8 mouse cellular contexts compared by ENCODE assay signal in the genomic region with DNA sequence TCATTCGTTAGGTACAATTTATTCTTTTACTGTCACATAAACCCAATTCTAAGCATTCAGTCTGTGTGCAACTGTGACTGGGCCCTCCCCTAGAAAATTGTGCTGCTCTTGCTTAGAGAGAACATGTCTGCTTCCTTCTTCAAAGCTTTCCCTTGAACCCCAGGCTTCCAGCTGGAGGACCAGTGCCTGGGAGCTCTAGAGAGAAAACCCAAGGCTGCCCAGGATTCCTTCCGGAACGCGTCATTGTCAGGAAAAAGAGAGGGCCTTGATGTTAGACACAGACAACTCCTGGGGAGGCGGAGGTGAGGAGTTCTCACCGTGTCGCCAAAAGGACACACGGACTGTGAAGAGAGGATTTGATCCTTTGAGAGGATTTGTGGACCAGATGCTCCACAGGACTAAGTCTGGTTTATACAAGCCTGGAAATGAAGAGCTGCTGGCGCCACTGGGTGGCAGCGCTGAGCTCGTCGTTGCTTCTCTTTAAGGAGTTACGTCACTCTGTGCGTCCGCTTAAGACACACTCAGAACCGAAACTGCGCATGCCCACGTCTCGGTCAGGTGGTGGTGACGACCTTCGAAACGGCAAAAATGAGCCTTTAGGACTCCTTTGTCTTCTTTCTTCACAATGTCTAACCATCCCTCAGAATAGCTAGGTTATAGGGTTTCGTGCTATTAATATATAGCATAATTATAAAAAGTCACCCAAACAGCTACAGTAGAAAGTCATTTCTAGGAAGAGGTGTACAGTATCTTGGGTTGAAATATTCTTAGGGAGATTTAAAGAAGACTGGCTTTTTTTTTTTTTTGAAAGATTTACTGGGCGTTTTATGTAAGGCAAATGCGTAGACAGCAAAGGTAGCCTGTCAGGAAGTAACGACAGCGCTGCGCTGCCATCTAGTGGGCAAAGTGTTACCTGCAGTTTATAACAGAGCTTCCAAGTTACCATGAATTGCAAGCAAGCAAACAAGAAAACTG. TPM values are rescaled to one million over a fixed set of nuclear protein-coding genes. Genes with fewer than 3 reads are reported as not detected.
A peak's percentile ranks its signal among the peaks of the same experiment; 100 is the strongest.
DNase-seq lines count a peak whose midpoint lies in the region; ATAC-seq and TF ChIP-seq lines count a peak whose summit lies in the region.

No protein-coding gene starts in this region.

- peak; percentile 79 for DNase-seq in 3134 (ENCODE audit: extremely low read depth, insufficient read length, low spot score)
- peak; percentile 92 to 95 for DNase-seq in adrenal gland, postnatal 36 days
- DNase-seq in heart, adult 18-20 months = peak; percentile 92 to 95
- DNase-seq in kidney, adult 2 months = peak; percentile 97
- DNase-seq in spleen, adult 2 months (ENCODE audit: low read depth in 1 of 2, low spot score in 2 of 2) = peak; percentile 93 to 97

- peak overlapping the region; percentile 54 for H3K4me2 ChIP-seq in embryonic facial prominence, embryonic 13.5 days
- H3K4me2 ChIP-seq in limb, embryonic 12.5 days = peak overlapping the region; percentile 49
- H3K4me2 ChIP-seq in midbrain, embryonic 15.5 days = peak overlapping the region; percentile 50

- 6% methylated on average over 28 of the region's 28 CpGs for WGBS in embryonic facial prominence, embryonic 13.5 days
- WGBS in kidney, adult 2 months = 7% methylated on average over 28 of the region's 28 CpGs
- 7% methylated on average over 28 of the region's 28 CpGs for WGBS in limb, embryonic 12.5 days
- WGBS in midbrain, embryonic 15.5 days = 7% methylated on average over 28 of the region's 28 CpGs
- 9% methylated on average over 28 of the region's 28 CpGs for WGBS in spleen, adult 2 months

- H3K36me3 ChIP-seq in embryonic facial prominence, embryonic 13.5 days = no peaks in the 10 kb centered on the region
- no peaks in the 10 kb centered on the region for H3K36me3 ChIP-seq in kidney, adult 2 months (ENCODE audit: control insufficient read depth, insufficient read depth, low read length)
- no peaks in the 10 kb centered on the region for H3K36me3 ChIP-seq in limb, embryonic 12.5 days
- no peaks in the 10 kb centered on the region for H3K36me3 ChIP-seq in midbrain, embryonic 15.5 days (replicated peaks)
- no peaks in the 10 kb centered on the region for H3K36me3 ChIP-seq in spleen, adult 2 months (ENCODE audit: control insufficient read depth, insufficient read depth, low read length)

- ATAC-seq in embryonic facial prominence, embryonic 13.5 days (ENCODE audit: insufficient number of reproducible peaks, insufficient read depth, low FRiP score, low TSS enrichment, low read depth) = peak; percentile 80
- peak; percentile 54 for ATAC-seq in limb, embryonic 12.5 days (ENCODE audit: insufficient number of reproducible peaks, insufficient read depth, low FRiP score, low TSS enrichment, low read depth)
- ATAC-seq in midbrain, embryonic 15.5 days (replicated peaks) = peak; percentile 95

- no peaks in the 10 kb centered on the region for H3K9me3 ChIP-seq in embryonic facial prominence, embryonic 13.5 days
- H3K9me3 ChIP-seq in limb, embryonic 12.5 days = no peaks in the 10 kb centered on the region
- H3K9me3 ChIP-seq in midbrain, embryonic 15.5 days = no peaks in the 10 kb centered on the region

- H3K4me1 ChIP-seq in embryonic facial prominence, embryonic 13.5 days = peaks cover 20% of the 10 kb centered on the region
- H3K4me1 ChIP-seq in kidney, adult 2 months (ENCODE audit: control insufficient read depth, insufficient read depth, low read length) = 0 out of 2 replicates have a peak, but pooled peaks cover 5% of the 10 kb centered on the region
- peaks cover 21% of the 10 kb centered on the region for H3K4me1 ChIP-seq in limb, embryonic 12.5 days (replicated peaks)
- peaks cover 13% of the 10 kb centered on the region for H3K4me1 ChIP-seq in midbrain, embryonic 15.5 days
- no peaks in the 10 kb centered on the region for H3K4me1 ChIP-seq in spleen, adult 2 months (ENCODE audit: control insufficient read depth, insufficient read depth, insufficient read length)

- peak; percentile 89 for TF ChIP-seq CTCF in kidney, adult 2 months (conservative IDR thresholded peaks at IDR 0.05; ENCODE audit: insufficient read depth, insufficient read length, low read depth, low read length)
- peak; percentile 67; the same call in 1 of the 2 replicates for TF ChIP-seq CTCF in spleen, adult 2 months (IDR thresholded peaks at IDR 0.05; ENCODE audit: extremely low read depth, insufficient read depth, insufficient read length, insufficient replicate concordance)

- no peaks in the 10 kb centered on the region for H3K27me3 ChIP-seq in embryonic facial prominence, embryonic 13.5 days
- H3K27me3 ChIP-seq in kidney, adult 2 months (replicated peaks; ENCODE audit: control insufficient read depth, insufficient read depth, low read length) = no peaks in the 10 kb centered on the region
- no peaks in the 10 kb centered on the region for H3K27me3 ChIP-seq in limb, embryonic 12.5 days
- H3K27me3 ChIP-seq in midbrain, embryonic 15.5 days (replicated peaks) = no peaks in the 10 kb centered on the region
- no peaks in the 10 kb centered on the region for H3K27me3 ChIP-seq in spleen, adult 2 months (ENCODE audit: control insufficient read depth, insufficient read depth, low read length)

- TF ChIP-seq POLR2A in kidney, adult 2 months (IDR thresholded peaks at IDR 0.05; ENCODE audit: low read depth, low read length) = peak; percentile 44
- peak; percentile 41; the same call in 1 of the 2 replicates for TF ChIP-seq POLR2A in spleen, adult 2 months (IDR thresholded peaks at IDR 0.05; ENCODE audit: low read depth, low read length)

- peak overlapping the region; percentile 64 for H3K9ac ChIP-seq in embryonic facial prominence, embryonic 13.5 days
- 0 out of 2 replicates have a peak overlapping the region, but pooled peaks have one; percentile 42 for H3K9ac ChIP-seq in limb, embryonic 12.5 days (replicated peaks)
- H3K9ac ChIP-seq in midbrain, embryonic 15.5 days = peak overlapping the region; percentile 29

- H3K4me3 ChIP-seq in embryonic facial prominence, embryonic 13.5 days = peak overlapping the region; percentile 39
- peak overlapping the region; percentile 3; the same call in 1 of the 2 replicates for H3K4me3 ChIP-seq in kidney, adult 2 months (ENCODE audit: insufficient read depth, low read depth, low read length)
- peak overlapping the region; percentile 29 for H3K4me3 ChIP-seq in limb, embryonic 12.5 days (replicated peaks)
- H3K4me3 ChIP-seq in midbrain, embryonic 15.5 days = peak overlapping the region; percentile 30
- H3K4me3 ChIP-seq in spleen, adult 2 months (ENCODE audit: extremely low read depth, insufficient read depth, insufficient read length) = peak overlapping the region; percentile 19; the same call in 1 of the 2 replicates

- peak overlapping the region; percentile 90 for H3K27ac ChIP-seq in embryonic facial prominence, embryonic 13.5 days
- H3K27ac ChIP-seq in kidney, adult 2 months (ENCODE audit: insufficient read depth, low read depth, low read length) = no peak overlapping the region; the same call in 1 of the 2 replicates
- H3K27ac ChIP-seq in limb, embryonic 12.5 days = peak overlapping the region; percentile 86
- H3K27ac ChIP-seq in midbrain, embryonic 15.5 days = peak overlapping the region; percentile 92
- no peak overlapping the region for H3K27ac ChIP-seq in spleen, adult 2 months (ENCODE audit: insufficient read depth, low read length)

RNA-seq across cellular contexts. Expression of gene Ubash3b, which starts 45.9 kb away (rescaled TPM):
- 1 to 10 TPM; 1.8 to 2.3 TPM for total RNA-seq in adrenal gland, postnatal 36 days (2021)
- 6.6 and 7.8 TPM in 2 replicates for polyA plus RNA-seq in embryonic facial prominence, embryonic 13.5 days (2015; fragmentation: Nextera tagmentation; extraction: Ambion mirVana)
- 1 to 10 TPM in 1 of 2 experiments, under 1 TPM in 1; 0.89 to 1.5 TPM for total RNA-seq in heart, adult 18-20 months (2021)
- polyA plus RNA-seq in kidney, adult 2 months (2012; rRNA removed) = 2.3 and 2.9 TPM in 2 replicates
- 6.5 and 7.8 TPM in 2 replicates for polyA plus RNA-seq in limb, embryonic 12.5 days (2016; fragmentation: Nextera tagmentation; extraction: Ambion mirVana)
- polyA plus RNA-seq in midbrain, embryonic 15.5 days (2015; fragmentation: Nextera tagmentation; extraction: Ambion mirVana) = 23.9 and 25.9 TPM in 2 replicates
- 10.2 and 11.9 TPM in 2 replicates for polyA plus RNA-seq in spleen, adult 2 months (2012; rRNA removed)

Comparison
In these comparisons a context has a peak if more than half of its experiments do, and no peak if none do; other contexts are left out.
1. H3K27ac ChIP-seq: peak in embryonic facial prominence, embryonic 13.5 days (single experiment), limb, embryonic 12.5 days (single experiment) and midbrain, embryonic 15.5 days (single experiment); none in kidney, adult 2 months (single experiment) and spleen, adult 2 months (single experiment).
2. Peak in every context shown above with its lines, with median percentiles within 50 percentile points of each other: DNase-seq, ATAC-seq, H3K4me2 ChIP-seq, H3K4me3 ChIP-seq and H3K9ac ChIP-seq.